Mouse (Mus musculus) ES-E14 (cell line): Measurements from ENCODE around the gene Zfp940. TPM values are rescaled to one million over a fixed set of nuclear protein-coding genes. Genes with fewer than 3 reads are reported as not detected.

ENCODE experiments used
- DNase-seq: peaks from one replicate; pipeline ENCODE4 v3.0.0-alpha.2; 2013; ENCODE audit warnings: low read depth, low spot score
- H3K27ac ChIP-seq: 2 replicates; pipeline ENCODE4 v1.5.1; 2012; ENCODE audit warnings: low read depth, mild to moderate bottlenecking, low read length, moderate library complexity, mixed read lengths; ENCODE audit not compliant: poor library complexity, insufficient read depth, severe bottlenecking
- H3K36me3 ChIP-seq: 2 replicates; pipeline ENCODE4 v1.6.1; 2012; ENCODE audit warnings: mild to moderate bottlenecking, low read length, moderate library complexity, mixed read lengths; ENCODE audit not compliant: control insufficient read depth, poor library complexity, insufficient read depth, severe bottlenecking
- H3K4me1 ChIP-seq, 2 experiments: fragments of 150-350 bp in 1 of 2; sonication (generic) in 1 of 2; 2 replicates each; pipeline ENCODE4 v1.6.1; 2012; ENCODE audit warnings: low read length in 2 of 2, mild to moderate bottlenecking in 1 of 2, mixed read lengths in 1 of 2; ENCODE audit not compliant: control insufficient read depth in 2 of 2, insufficient read depth in 2 of 2, poor library complexity in 1 of 2
- H3K4me3 ChIP-seq, 2 experiments: fragments of 150-350 bp in 1 of 2; sonication (generic) in 1 of 2; 2 replicates each; pipeline ENCODE4 v1.5.1; 2012; ENCODE audit warnings: low read length in 2 of 2, low read depth in 1 of 2, mild to moderate bottlenecking in 1 of 2, mixed read lengths in 1 of 2; ENCODE audit not compliant: insufficient read depth in 1 of 2, poor library complexity in 1 of 2, severe bottlenecking in 1 of 2
- H3K9ac ChIP-seq: 2 replicates; pipeline ENCODE4 v1.6.1; 2012; ENCODE audit warnings: low read depth, mild to moderate bottlenecking, low read length, mixed read lengths; ENCODE audit not compliant: poor library complexity, insufficient read depth, severe bottlenecking
- H3K9me3 ChIP-seq: fragments of 150-350 bp; sonication (generic); 2 replicates; pipeline ENCODE4 v1.6.1; 2012; ENCODE audit warnings: low read depth, mild to moderate bottlenecking, low read length; ENCODE audit not compliant: control insufficient read depth, insufficient read depth
- CHD2 ChIP-seq: IDR thresholded peaks from 2 replicates; pipeline ENCODE4 v1.6.1; 2014; ENCODE audit warnings: mild to moderate bottlenecking, low read depth, low read length, inconsistent platforms
- HCFC1 ChIP-seq: IDR thresholded peaks from 2 replicates; pipeline ENCODE4 v1.6.1; 2012; ENCODE audit warnings: low read length, inconsistent platforms, borderline replicate concordance; ENCODE audit not compliant: insufficient read depth
- MAFK ChIP-seq: IDR thresholded peaks from 2 replicates; pipeline ENCODE4 v1.6.1; 2014; ENCODE audit warnings: mild to moderate bottlenecking, low read depth, low read length, inconsistent platforms; ENCODE audit not compliant: insufficient read depth
- ZC3H11A ChIP-seq: IDR thresholded peaks from 2 replicates; pipeline ENCODE4 v1.6.1; 2012; ENCODE audit warnings: low read depth, mild to moderate bottlenecking, inconsistent platforms, low read length, borderline replicate concordance
- ZNF384 ChIP-seq: IDR thresholded peaks from 2 replicates; pipeline ENCODE4 v1.6.1; 2012; ENCODE audit warnings: low read depth, low read length, inconsistent platforms
- in situ Hi-C, 2 experiments: fragments of 600-800 bp; cut with MboI; formaldehyde crosslinking; loops; one replicate each; pipeline ENCODE4 v1.15.1; 2025; ENCODE audit warnings: low sequenced_read_pairs in 2 of 2, inconsistent platforms in 1 of 2; ENCODE audit not compliant: unreplicated experiment in 2 of 2
- total RNA-seq: library from RNA; depleted of rRNA; stranded (reverse); fragments of 300-350 nt; gene quantifications from 2 replicates; pipeline ENCODE4 v1.2.3, GENCODE M21; 2012; rRNA removed

The Zfp940 gene
- total RNA-seq, 1 experiment = 6.9 TPM

DNA sequence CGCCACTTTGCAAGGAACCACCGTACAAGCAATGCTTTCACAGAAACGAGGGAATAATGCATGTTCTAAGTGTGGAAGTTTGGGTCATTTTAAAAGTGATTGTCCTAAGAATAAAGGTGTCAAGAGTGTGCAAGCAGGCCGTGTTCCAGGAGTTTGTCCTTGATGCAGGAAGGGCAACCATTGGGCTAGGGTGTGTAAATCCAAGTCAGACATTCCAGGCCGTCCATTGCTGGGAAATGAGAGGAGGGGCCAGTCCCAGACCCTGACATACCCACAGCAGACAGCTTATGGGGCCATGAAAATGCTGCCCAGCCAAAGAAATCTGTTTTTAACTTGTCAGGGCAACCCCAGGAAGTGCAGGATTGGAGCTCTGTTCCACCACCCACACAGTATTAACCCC is 46.4 kb downstream of the Zfp940 start:
- Histone ChIP-seq H3K27ac (no peak overlapping the region), H3K4me3 (no peak overlapping the region), H3K4me1 (no peaks in the 10 kb centered on the region), H3K9ac (no peak overlapping the region), H3K36me3 (no peaks in the 10 kb centered on the region), H3K9me3 (no peaks in the 10 kb centered on the region)
- in situ Hi-C loops = no loop called here
- DNase-seq = no peak
- TF ChIP-seq ZC3H11A = no peak
- no peak for TF ChIP-seq CHD2
- TF ChIP-seq ZNF384 = no peak
- TF ChIP-seq MAFK = no peak
- TF ChIP-seq HCFC1 = no peak

GRCm38 (mm10) chr7:29792906-29793305 is 60.6 kb downstream of the Zfp940 start:
- H3K9ac ChIP-seq = peak overlapping the region; percentile 41
- no peak for TF ChIP-seq MAFK
- TF ChIP-seq HCFC1 = no peak
- TF ChIP-seq CHD2 = no peak
- no peak for TF ChIP-seq ZC3H11A
- no peak for TF ChIP-seq ZNF384
- H3K4me3 ChIP-seq = peak overlapping the region; percentile 38 to 46
- no peaks in the 10 kb centered on the region for H3K9me3 ChIP-seq
- DNase-seq = no peak
- no peak overlapping the region for H3K27ac ChIP-seq
- H3K4me1 ChIP-seq = peaks cover 0 to 2% of the 10 kb centered on the region in 2 experiments; a peak in 1 of 4 replicates
- in situ Hi-C loops = no loop called here
- H3K36me3 ChIP-seq = peaks cover 3% of the 10 kb centered on the region; the same call in 1 of the 2 replicates

DNA sequence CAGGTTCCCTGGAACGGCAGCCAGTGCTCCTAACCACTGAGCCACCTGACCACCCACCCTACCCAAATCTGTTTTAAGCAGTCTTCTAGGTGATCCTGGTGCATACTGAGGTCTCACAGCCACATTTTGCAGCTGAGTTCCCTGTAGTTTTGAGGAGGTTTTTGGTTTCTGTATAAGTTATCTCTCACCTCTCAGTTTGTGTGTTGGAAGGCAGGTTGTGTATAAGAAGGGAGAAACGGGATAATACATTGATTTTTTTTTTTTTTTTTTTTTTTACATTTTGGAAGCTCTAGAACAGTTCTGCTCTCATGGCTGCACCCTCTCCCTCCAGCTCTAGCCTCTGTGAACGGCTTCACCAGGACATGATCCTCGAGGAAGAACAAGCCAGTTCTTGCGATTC is 67.6 kb downstream of the Zfp940 start:
- no peak overlapping the region for H3K27ac ChIP-seq
- no peak for DNase-seq
- in situ Hi-C loops = no loop called here
- peak overlapping the region; percentile 25 to 41; a peak in 1 of 4 replicates for H3K4me3 ChIP-seq
- peaks cover 0 to 2% of the 10 kb centered on the region in 2 experiments; a peak in 2 of 4 replicates for H3K4me1 ChIP-seq
- no peak overlapping the region for H3K9ac ChIP-seq
- H3K36me3 ChIP-seq = peaks cover 3% of the 10 kb centered on the region; the same call in 1 of the 2 replicates
- TF ChIP-seq CHD2 = no peak
- TF ChIP-seq HCFC1 = no peak
- TF ChIP-seq ZNF384 = peak; percentile 92
- no peaks in the 10 kb centered on the region for H3K9me3 ChIP-seq

- Histone ChIP-seq H3K4me3 (peak overlapping the region in 1 of 2 experiments; percentile 72; a peak in 1 of 4 replicates), H3K9ac (no peak overlapping the region), H3K27ac (no peak overlapping the region), H3K4me1 (peaks cover 0 to 2% of the 10 kb centered on the region in 2 experiments; a peak in 2 of 4 replicates), H3K36me3 (peaks cover 3% of the 10 kb centered on the region; the same call in 1 of the 2 replicates), H3K9me3 (no peaks in the 10 kb centered on the region)
- in situ Hi-C loops = no loop called here
- no peak for TF ChIP-seq MAFK
- no peak for TF ChIP-seq CHD2
- no peak for TF ChIP-seq HCFC1
- TF ChIP-seq ZNF384 = no peak
- no peak for TF ChIP-seq ZC3H11A
- DNase-seq = no peak
Measured at GRCm38 (mm10) chr7:29785023-29785422, 68.4 kb downstream of the Zfp940 start.

DNA sequence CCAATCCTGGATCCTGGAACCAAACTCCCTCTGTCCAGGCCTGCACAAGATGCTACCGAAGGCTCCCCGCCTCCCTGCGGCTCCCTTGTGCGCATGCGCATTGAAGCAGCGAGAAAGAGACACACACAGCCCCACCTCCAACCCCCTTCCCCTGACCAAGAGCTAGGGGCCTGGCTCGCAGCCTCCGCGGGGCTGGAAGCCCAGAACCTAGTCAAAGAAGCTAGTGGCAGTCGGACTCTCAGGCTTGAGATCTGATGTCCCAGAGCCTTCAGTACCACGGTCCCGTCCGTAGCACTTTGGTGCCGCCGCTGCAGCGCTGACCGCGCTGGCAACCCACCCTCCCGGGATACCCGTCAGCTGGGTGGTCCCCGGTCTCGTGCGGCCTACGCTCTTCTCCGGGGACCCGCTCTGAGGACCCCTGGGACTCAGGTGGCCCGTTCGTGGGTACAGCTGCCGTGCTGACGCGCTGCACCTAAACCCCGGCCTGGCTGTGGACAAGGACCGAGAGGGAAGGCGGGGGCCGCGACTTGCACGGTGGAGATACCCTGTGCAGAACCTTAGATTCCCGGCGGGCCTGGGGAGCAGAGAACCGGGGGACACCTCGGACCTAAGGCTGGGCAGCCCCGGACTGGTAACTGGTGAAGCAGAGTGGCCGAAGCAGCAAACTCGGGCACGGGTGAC is 69.5 kb downstream of the Zfp940 start, which contains the start of gene Zfp30:
TSS of gene Zfp30 (plus strand) at position 128 of the 681 bp plus-strand sequence.
- no peak for TF ChIP-seq ZNF384
- no peak for TF ChIP-seq CHD2
- no peak for TF ChIP-seq HCFC1
- no peak for TF ChIP-seq MAFK
- no peak for TF ChIP-seq ZC3H11A
- H3K9me3 ChIP-seq = no peaks in the 10 kb centered on the region
- peaks cover 0 to 2% of the 10 kb centered on the region in 2 experiments; a peak in 2 of 4 replicates for H3K4me1 ChIP-seq
- H3K36me3 ChIP-seq = no peaks in the 10 kb centered on the region
- no peak within 1 kb of the TSS for H3K27ac ChIP-seq
- peak; percentile 90 for DNase-seq
- H3K4me3 ChIP-seq = peak within 1 kb of the TSS; percentile 70 to 72
- H3K9ac ChIP-seq = peak within 1 kb of the TSS; percentile 73
- in situ Hi-C loops = no loop called here

Other genes starting within 250 kb of the Zfp940 start
- 1.1 and 1.2 TPM in 2 replicates for gene Catsperg2, start 126.6 kb downstream of the Zfp940 start, total RNA-seq
- gene Zfp84, start 85.1 kb downstream of the Zfp940 start, total RNA-seq = 6.2 and 6.7 TPM in 2 replicates
- 1.3 and 1.6 TPM in 2 replicates for gene Zfp30, start 69.7 kb downstream of the Zfp940 start, total RNA-seq
- gene Zfp790, start 37.6 kb downstream of the Zfp940 start, total RNA-seq = 4.5 and 5.3 TPM in 2 replicates
- gene Zfp420, start 6.3 kb upstream of the Zfp940 start, total RNA-seq = 5.6 and 6.9 TPM in 2 replicates
- 5.1 and 6.1 TPM in 2 replicates for gene Zfp27, start 52.9 kb upstream of the Zfp940 start, total RNA-seq
- gene Zfp383, start 54.6 kb upstream of the Zfp940 start, total RNA-seq = 5.1 and 5.4 TPM in 2 replicates
- gene Zfp74, start 100.4 kb upstream of the Zfp940 start, total RNA-seq = 11.7 and 24.1 TPM in 2 replicates
- 120 and 126 TPM in 2 replicates for gene Zfp568, start 130.3 kb upstream of the Zfp940 start, total RNA-seq
- 2.1 and 3.3 TPM in 2 replicates for gene Zfp14, start 197.7 kb upstream of the Zfp940 start, total RNA-seq
- 5.8 and 7.3 TPM in 2 replicates for gene Zfp82, start 219.2 kb upstream of the Zfp940 start, total RNA-seq
- 0.26 and 0.71 TPM in 2 replicates for gene Gm26920, start 236.7 kb upstream of the Zfp940 start, total RNA-seq
- 13.1 and 16.3 TPM in 2 replicates for gene Zfp566, start 236.9 kb upstream of the Zfp940 start, total RNA-seq
- gene Zfp260, start 241.1 kb upstream of the Zfp940 start, total RNA-seq = 33.5 and 40.4 TPM in 2 replicates